Mouse (Mus musculus): ENCODE measurements at regions not wholly inside any gene's neighbourhood (a gene's known extent, or its start where the extent isn't known, plus 50 kb on each side); places are given as distances from the start of the nearest gene placed in this dataset.

GRCm38 (mm10) chr11:71976724-71977481 is 60.4 kb downstream of the Aipl1 start:
- intact Hi-C loops (cut with DNase I), result no loop called here

GRCm38 (mm10) chr11:71971351-71971750 is 66.0 kb downstream of the Aipl1 start:
- intact Hi-C loops (cut with DNase I), result no loop called here
- no peak for DNase-seq

More at GRCm38 (mm10) chr11:71976724-71977481, 60.4 kb downstream of the Aipl1 start:
- no peak for DNase-seq

GRCm38 (mm10) chr11:71962306-71962705 is 75.0 kb downstream of the Aipl1 start:
- intact Hi-C loops (cut with DNase I), result no loop called here
- DNase-seq, result no peak

- no peak for DNase-seq
- intact Hi-C loops (cut with DNase I), result no loop called here
Observed at GRCm38 (mm10) chr11:71952533-71952932, 84.8 kb downstream of the Aipl1 start.

GRCm38 (mm10) chr11:71947161-71947560 is 90.1 kb downstream of the Aipl1 start:
- intact Hi-C loops (cut with DNase I), result no loop called here

GRCm38 (mm10) chr11:71945098-71945413 is 92.3 kb downstream of the Aipl1 start:
- intact Hi-C loops (cut with DNase I), result no loop called here
- DNase-seq, result no peak

More at GRCm38 (mm10) chr11:71947161-71947560, 90.1 kb downstream of the Aipl1 start:
- no peak for DNase-seq

GRCm38 (mm10) chr11:71944398-71945097 is 92.8 kb downstream of the Aipl1 start:
- intact Hi-C loops (cut with DNase I), result no loop called here
- DNase-seq, result no peak

GRCm38 (mm10) chr11:71943512-71943911 is 93.8 kb downstream of the Aipl1 start:
- intact Hi-C loops (cut with DNase I), result no loop called here
- no peak for DNase-seq

GRCm38 (mm10) chr11:71939066-71939465 is 98.2 kb downstream of the Aipl1 start:
- intact Hi-C loops (cut with DNase I), result no loop called here
- DNase-seq, result no peak

GRCm38 (mm10) chr11:71937108-71937507 is 100.2 kb downstream of the Aipl1 start:
- peak; percentile 8 to 29 for DNase-seq

GRCm38 (mm10) chr11:71929716-71930488 is 107.4 kb downstream of the Aipl1 start:
- no peak for DNase-seq
- intact Hi-C loops (cut with DNase I), result no loop called here

More at GRCm38 (mm10) chr11:71937108-71937507, 100.2 kb downstream of the Aipl1 start:
- intact Hi-C loops (cut with DNase I), result no loop called here

GRCm38 (mm10) chr11:71914665-71915064 is 122.6 kb downstream of the Aipl1 start:
- intact Hi-C loops (cut with DNase I), result no loop called here
- no peak for DNase-seq

GRCm38 (mm10) chr11:71912626-71913025 is 124.7 kb downstream of the Aipl1 start:
- DNase-seq, result no peak

GRCm38 (mm10) chr11:71911284-71911683 is 126.0 kb downstream of the Aipl1 start:
- intact Hi-C loops (cut with DNase I), result no loop called here
- no peak for DNase-seq

More at GRCm38 (mm10) chr11:71912626-71913025, 124.7 kb downstream of the Aipl1 start:
- intact Hi-C loops (cut with DNase I), result no loop called here

GRCm38 (mm10) chr11:71908616-71909015 is 128.7 kb downstream of the Aipl1 start:
- intact Hi-C loops (cut with DNase I), result no loop called here

GRCm38 (mm10) chr11:71903020-71903410 is 134.3 kb downstream of the Aipl1 start:
- DNase-seq, result no peak
- intact Hi-C loops (cut with DNase I), result no loop called here

More at GRCm38 (mm10) chr11:71908616-71909015, 128.7 kb downstream of the Aipl1 start:
- DNase-seq, result peak in 1 of 2 experiments; percentile 2

GRCm38 (mm10) chr11:71902304-71903019 is 134.8 kb downstream of the Aipl1 start:
- intact Hi-C loops (cut with DNase I), result no loop called here
- DNase-seq, result peak; percentile 2 to 6

- DNase-seq, result no peak
- intact Hi-C loops (cut with DNase I), result no loop called here
Observed at GRCm38 (mm10) chr11:71900816-71901215, 136.5 kb downstream of the Aipl1 start.

GRCm38 (mm10) chr11:71897551-71897950 is 139.8 kb downstream of the Aipl1 start:
- intact Hi-C loops (cut with DNase I), result no loop called here
- no peak for DNase-seq

- intact Hi-C loops (cut with DNase I), result no loop called here
- no peak for DNase-seq
Observed at GRCm38 (mm10) chr11:71897141-71897540, 140.2 kb downstream of the Aipl1 start.

- intact Hi-C loops (cut with DNase I), result no loop called here
Observed at GRCm38 (mm10) chr11:71891181-71891580, 141.5 kb downstream of the Wscd1 start.

More at GRCm38 (mm10) chr11:71891181-71891580, 141.5 kb downstream of the Wscd1 start:
- DNase-seq, result no peak
